Mouse (Mus musculus) heart, postnatal 4 days (tissue): Measurements from ENCODE around the gene Ugt1a10. TPM values are rescaled to one million over a fixed set of nuclear protein-coding genes. Genes with fewer than 3 reads are reported as not detected.
A peak's percentile ranks its signal among the peaks of the same experiment; 100 is the strongest.
"Not testable (repeated sequence)": the region's sequence is repeated elsewhere in the genome, so short reads cannot be mapped to it uniquely, and the experiment has no call there.

Experiments
- DNase-seq: peaks from one replicate; pipeline ENCODE4 v3.0.0; 2021
- total RNA-seq, 2 experiments: library from RNA; stranded (reverse); gene quantifications; 2 replicates each; pipeline ENCODE4 v1.2.3; 2021

Ugt1a10 gene
- total RNA-seq, 2 experiments from 2014 or later: not detected

DNA sequence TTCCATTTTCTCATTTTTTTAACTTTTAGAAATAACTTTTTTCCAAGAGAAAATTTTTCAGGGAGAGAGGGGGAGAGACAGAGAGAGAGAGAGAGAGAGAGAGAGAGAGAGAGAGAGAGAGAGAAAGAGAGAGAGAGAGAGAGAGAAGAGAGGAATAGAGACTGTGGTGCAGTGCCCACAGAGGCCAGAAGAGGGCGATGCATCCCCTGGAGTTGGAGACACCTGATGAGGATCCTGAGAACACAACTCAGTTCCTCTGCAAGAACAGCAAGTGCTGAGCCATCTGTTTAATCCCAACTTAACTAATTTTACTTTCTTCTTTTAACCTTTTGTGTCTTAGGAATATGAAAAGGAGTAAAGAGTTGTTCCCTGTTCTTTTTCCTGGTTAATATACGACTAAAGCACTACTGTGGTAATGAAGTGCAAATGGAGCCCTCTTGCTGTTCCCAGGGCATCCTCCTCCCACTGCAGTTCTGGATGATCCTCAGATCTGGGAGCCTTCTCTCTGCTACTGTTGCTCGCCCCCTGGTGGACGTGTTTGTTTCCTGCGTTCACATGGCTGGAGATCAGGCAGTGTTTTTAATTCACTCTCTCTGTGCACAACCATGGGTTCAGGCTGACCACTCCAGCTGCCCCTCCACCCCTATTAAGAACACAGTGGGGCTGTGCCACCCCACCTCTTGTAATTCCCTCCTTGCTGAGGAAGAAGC lies 88.9 kb downstream of the Ugt1a10 start:
- DNase-seq: peak; percentile 61

DNA sequence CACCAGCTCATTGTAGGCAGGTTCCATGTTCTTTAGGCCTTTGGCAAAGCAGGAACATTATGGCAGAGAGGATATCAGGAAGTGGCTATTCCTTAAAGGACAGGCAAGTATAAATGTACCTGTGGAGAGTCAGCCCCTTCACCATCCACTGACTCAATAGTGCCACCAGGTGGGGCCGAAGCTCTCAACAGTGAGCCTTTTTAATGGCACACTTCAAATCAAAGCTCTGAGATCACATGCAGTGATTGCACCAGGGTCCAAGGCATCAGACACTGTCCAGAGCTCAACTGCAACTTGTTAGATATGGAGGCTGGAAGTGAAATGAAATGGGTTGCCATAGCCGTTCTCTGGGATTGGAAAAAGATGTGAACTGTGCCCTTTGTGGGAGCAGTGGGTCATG lies 90.1 kb downstream of the Ugt1a10 start:
- DNase-seq: not testable (repeated sequence)

DNA sequence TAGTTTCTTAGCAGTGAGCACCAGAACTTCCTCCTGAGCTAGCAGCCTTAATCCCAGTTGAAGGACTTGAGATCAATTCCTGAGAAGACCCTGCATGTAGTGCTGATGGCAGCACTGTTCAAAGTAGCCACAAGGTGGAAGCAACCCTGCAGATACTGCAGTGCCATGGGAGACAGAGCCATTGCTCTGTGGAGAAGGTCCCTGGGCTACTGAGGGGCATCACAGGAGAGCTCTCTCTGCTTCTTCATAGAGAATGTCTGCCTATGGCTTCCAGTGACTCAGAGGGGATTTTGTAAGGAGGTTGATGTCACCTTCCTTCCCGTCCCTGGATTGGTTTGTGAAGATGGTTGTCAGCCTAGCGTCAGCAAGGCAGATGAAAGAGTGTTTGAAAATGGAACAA lies 94.9 kb downstream of the Ugt1a10 start:
- DNase-seq: not testable (repeated sequence)

DNA sequence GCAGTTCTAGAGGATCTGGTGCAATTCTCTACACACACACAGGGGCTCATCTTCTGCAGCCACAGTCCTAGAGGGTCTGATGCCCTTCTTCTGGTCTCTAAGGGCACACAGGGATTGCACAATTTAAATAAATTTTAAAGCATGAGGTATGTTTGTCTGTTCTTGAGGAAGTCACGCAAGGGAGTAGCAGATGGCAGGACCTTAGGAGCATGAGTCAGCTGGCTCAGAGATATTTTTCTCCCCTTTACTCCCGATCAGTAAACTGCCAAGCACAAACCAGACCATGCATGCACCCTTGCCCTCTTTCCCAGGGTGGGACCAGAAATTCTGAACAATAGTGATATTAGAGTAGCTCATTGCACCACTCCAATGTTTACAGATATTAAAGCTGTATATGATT lies 103.2 kb downstream of the Ugt1a10 start:
- DNase-seq: no peak

DNA sequence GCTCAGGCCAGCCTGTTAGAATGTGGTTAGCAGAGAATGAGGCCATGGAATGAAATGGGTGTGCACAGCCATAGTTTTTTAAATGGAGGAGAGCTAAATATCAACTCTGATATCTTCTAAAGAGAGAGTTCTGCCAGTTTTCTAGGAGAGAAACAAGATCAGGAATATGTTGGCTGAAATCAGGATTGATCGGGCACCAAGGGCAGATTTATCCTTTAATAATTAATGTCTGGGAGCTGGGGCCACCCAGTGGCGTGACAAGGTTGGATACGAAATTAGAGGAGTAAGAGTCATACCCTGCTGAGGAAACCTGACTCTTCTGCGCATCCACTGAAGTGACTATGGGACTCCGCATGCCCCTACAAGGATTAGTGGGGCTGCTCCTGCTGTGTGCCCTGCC lies 110.5 kb downstream of the Ugt1a10 start, which contains the start of gene Ugt1a5:
TSS of gene Ugt1a5 (plus strand) at position 302 of the 400 bp plus-strand sequence.
- DNase-seq: no peak

DNA sequence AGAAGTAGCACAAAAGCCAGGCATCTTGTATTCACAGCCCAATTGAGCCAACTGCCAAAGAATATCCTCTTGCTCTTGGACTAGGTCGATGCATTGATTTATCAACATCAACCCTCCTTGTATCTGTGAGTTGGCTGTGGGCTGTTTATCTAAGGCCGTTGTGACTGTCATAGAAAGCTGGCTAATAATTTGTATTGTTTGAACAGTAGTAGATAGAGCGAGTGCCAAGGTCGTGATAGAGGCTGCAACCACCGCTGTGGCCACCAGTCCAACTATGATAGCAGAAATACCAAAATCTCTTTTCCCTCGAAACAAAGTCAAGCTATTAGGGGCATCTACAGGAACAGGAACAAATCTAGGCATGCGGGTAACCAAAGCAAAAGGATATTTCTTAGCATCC lies 117.0 kb downstream of the Ugt1a10 start:
- DNase-seq: not testable (repeated sequence)

DNA sequence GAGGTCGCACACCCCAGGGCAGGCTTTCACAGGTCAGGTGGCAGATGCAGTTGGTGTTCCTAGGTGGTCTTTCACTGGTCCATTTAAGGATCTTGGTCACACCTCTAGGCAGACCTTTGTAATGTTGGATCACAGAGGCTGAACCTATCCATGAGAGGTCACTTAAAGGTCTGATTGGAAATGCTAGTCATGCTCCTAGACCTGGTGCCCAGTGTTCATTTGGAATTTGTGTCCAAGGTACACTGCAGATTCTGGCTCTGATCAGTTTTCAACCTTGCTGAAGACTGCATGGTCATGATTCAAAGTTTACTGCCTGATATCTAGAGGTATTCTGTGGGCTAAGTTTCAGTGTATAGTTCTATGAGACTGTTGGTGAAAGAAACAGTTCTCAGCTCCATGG lies 124.5 kb downstream of the Ugt1a10 start:
- DNase-seq: no peak

DNA sequence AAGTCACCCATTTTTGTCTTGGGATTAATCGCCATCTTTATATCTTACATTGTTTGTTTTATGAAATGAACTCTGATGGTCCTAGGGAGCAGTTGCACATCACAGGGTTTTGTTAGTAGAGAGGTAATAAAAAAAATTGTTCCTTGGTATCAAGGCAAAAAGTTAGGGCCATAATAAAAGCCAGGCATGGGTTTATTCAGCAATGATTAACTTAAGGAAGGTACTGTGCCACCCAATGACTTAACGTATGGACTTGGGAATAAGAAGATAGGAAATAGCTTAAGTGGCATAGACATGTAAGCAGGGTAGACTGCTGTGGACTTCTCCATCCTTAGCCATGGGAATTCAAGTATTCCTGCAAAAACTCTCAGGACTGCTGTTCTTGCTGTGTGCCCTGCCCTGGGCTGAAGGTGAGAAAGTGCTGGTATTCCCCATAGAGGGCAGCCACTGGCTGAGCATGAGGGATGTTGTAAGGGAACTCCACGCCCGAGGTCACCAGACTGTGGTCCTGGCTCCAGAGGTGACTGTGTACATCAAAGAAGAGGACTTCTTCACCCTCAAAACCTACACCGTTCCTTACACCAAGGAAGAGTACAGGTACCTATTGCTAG lies 131.2 kb downstream of the Ugt1a10 start:
- no peak for DNase-seq

DNA sequence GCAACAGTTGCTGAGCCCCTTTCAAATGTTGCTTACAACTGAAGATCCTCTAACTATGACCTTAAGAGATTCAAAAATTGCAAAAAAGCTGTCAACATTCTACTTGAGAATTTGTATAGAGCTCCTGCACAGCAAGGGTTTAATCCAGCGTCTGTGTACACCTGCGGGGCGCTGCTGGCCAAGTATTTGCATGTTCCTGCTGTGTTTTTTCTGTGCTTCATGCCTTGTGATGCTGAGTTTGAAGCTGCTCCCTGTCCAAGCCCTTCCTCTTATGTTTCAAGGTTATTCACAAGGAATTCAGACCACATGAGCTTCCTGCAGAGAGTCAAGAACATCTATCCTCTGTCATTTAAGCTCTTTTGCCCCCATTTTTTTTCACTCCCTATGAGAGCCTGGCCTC lies 136.9 kb downstream of the Ugt1a10 start:
- no peak for DNase-seq

DNA sequence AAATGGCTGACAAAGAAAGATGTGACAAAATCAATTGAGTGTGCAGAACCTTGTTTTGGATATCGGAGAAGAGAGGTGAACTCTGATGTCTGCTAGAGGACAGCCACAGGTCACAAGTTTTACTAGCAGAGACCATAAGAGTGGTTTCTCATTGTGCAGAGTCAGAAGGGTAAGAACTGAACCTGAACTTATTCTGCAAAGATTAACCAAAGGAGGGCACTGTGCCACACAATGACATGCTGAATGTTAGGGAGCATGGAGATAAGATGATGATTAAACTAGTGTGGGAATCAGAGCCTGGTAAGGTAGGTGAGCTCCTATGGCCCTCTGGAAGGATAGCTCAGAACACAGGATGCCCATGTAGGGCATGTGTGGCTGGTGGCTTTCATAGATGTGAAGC lies 140.5 kb downstream of the Ugt1a10 start:
- DNase-seq: no peak

DNA sequence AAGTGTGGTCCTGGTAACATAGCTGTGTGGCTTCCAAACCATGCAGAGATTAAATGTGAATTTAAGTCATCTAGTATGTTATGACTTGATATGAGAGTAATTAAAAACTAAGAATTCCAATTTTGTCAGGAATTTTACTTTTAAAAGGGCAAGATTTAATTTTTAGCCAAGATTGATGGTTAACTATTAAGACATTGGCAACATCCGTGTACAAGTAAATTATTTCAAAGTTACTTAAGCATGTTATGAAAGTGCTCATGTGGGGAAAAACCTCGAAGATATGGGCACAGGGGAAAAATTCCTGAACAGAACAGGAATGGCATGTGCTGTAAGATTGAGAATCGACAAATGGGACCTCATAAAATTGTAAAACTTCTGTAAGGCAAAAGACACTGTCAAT lies 142.3 kb downstream of the Ugt1a10 start:
- no peak for DNase-seq

DNA sequence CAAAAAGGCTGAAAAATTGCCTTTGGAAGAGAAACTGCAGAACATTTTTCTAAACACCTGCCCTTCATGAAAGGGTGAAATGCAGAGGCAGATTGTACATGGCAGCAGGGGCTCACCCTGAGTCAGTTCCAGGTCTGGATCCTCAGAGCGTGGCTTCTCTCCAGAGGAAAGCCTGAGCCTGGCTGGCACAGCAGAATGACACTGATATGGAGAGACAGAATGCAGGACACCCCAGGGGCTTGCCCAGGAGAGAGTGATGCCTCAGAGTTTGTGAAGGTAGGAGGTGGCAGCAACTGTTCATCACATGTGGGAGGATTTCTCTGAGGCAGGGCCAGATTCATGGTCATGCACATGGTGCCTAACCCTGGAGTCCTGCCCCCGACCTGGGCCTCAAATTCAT lies 144.8 kb downstream of the Ugt1a10 start:
- DNase-seq: no peak

DNA sequence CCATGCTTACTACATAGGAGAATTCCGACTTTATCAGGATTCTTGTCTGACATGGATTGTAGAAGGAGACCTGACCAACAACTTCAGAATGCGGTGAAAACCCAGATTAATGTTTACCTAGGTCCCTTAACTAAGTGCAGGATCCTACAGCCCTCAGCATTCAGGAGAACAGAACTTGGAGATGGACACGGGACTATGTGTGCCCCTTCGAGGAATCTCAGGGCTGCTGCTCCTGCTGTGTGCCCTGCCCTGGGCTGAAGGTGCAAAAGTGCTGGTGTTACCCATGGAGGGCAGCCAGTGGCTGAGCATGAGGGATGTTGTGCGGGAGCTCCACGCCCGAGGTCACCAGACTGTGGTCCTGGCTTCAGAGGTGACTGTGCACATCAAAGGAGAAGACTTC lies 145.3 kb downstream of the Ugt1a10 start, which contains the start of gene Ugt1a2:
TSS of gene Ugt1a2 (plus strand) at position 146 of the 400 bp plus-strand sequence.
- DNase-seq: no peak

DNA sequence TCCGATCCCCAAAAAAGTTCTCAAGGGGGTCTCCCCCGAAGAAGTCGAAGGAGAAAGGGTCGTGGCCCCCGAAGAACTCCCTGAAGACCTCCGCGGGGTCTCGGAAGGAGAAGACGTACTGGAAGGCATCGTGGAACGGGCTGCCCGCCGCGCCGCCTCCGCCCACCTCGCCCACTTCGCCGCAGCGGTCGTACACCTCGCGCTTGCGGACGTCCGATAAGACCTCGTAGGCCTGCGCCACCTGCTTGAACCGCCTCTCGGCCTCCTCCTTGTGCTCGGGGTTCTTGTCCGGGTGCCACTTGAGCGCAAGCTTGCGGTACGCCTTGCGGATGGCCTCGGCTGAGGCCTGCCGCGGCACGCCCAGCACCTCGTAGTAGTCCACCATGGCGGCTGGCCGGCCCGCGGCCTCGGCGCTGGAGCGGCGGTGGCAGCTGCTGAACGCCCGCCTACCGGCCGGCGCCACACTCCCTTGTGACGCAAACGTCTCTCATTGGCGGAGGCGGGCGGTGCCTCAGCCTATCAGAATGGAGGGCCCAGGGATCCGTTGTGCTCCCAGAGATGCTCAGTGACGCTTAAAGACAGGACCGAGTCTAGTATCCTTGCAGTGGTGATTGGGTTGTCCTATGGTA lies 150.2 kb downstream of the Ugt1a10 start, which contains the start of gene Dnajb3:
TSS of gene Dnajb3 (minus strand) at position 489 of the 629 bp plus-strand sequence.
- peak; percentile 80 for DNase-seq

DNA sequence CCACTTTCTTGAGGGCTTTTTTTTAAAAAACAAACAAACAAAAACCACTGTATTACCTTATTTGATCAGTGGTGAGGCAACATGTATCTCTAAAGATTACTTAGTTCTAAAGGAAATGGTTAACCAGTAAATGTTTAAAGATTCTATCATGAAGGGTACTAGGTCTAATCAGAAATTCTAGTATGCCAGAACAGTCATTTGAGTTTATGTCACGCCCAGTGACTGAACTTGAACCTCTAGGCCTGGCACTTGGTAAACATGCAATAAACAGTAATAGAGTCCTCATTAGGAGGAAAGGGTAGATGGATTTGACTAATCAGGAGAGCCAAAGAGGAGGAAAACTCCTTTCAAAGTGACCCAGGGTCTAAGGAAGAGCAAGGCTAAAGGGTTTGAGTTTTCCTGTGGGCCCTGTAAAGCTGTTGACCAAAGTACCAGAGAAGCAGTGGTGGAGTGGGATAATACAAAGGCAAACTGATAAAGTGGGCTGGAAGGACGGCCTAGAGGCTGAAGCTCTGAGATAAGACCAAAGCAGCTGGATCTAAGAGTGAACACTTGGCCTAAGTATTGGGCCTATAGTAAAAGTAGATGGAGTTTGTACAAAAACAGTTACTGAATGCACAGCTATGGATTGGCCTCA lies 151.8 kb downstream of the Ugt1a10 start:
- DNase-seq: no peak

DNA sequence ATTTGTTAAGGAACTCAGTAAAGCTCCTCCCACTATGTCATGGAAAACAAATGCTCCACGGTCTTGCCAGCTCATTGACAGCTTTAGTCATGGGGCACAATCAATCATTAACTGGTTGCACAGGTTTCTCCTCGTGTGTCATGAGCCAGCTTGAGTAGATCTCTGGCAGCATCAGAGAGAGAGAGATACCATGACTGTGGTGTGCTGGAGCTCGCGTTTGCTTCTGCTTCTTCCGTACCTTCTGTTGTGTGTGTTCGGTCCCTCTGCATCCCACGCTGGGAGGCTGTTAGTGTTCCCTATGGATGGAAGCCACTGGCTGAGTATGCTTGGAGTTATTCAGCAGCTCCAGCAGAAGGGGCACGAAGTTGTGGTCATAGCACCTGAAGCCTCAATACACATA lies 156.6 kb downstream of the Ugt1a10 start, which contains the start of gene Ugt1a1:
TSS of gene Ugt1a1 (plus strand) at position 148 of the 400 bp plus-strand sequence.
- no peak for DNase-seq

DNA sequence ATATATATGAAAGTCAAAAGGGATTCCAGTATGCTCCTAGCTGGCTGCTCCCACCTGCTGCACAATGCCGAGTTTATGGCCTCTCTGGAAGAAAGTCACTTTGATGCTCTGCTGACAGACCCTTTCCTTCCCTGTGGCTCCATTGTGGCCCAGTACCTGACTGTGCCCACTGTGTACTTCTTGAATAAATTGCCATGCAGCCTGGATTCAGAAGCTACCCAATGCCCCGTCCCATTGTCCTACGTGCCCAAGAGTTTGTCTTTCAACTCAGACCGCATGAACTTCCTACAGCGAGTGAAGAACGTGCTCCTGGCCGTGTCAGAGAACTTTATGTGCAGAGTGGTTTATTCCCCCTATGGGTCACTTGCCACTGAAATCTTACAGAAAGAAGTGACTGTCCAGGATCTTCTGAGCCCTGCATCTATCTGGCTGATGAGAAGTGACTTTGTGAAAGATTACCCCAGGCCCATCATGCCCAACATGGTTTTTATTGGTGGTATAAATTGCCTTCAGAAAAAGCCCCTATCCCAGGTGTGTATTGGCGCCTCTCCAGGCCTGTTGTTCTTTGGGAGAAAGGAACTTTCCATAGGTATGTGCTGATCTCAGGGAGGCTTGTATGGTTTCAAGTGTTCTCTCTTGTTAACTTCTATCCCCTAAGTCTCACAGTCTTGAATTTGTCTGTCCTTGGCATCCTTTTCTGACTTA lies 157.3 kb downstream of the Ugt1a10 start:
- DNase-seq: no peak

DNA sequence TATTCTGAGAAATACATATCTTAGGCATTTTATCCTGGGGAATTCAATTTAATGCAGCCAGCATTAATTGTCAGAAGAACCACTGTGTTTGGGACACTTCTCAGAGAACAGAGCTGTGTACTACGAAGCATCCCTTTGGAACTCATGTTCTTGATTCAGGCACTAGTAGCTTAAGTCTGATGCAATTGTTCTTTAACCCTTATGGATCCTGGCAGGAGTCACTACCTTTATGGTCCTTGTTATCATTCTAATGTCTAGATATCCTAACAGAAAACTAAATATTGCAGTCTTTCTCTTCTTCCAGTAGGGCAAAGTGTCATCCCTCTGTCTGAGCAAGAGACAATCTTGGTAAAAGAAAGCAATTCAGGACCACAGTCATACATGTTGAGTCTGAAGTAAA lies 157.9 kb downstream of the Ugt1a10 start:
- DNase-seq: no peak

DNA sequence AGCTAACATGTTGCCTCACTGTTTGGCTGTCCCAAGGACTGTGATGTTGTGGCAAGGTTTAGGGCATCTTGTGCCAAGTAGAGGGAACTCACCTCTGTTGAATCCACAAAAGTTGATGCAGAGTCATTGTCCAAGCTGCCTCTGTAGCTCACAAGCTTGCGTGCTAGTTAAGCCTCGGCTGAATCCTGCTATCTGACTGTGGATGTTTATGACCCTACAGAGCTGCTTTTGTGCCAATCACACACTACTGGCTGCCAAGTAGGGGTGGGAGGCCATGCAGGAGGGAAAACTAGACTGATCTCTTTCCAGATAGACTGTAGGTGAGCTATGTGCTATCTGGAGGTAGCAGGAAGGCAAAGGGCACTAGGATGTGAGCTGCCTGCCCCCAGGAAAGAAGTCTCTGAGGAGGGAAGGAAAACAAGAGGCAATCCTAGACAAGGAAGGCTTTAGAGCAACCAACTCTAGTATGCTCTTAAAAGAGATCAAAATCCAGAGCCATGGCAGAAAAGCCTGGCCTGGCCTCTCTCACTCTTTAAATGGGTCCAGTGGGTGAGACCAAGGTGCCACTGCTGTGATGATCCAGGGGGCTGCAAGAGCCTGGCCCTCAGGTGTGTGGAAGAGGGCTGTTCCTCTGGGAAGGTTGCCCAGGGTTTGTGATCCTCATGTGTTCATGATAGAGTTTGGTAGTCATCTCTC lies 158.7 kb downstream of the Ugt1a10 start:
- DNase-seq: peak; percentile 15

DNA sequence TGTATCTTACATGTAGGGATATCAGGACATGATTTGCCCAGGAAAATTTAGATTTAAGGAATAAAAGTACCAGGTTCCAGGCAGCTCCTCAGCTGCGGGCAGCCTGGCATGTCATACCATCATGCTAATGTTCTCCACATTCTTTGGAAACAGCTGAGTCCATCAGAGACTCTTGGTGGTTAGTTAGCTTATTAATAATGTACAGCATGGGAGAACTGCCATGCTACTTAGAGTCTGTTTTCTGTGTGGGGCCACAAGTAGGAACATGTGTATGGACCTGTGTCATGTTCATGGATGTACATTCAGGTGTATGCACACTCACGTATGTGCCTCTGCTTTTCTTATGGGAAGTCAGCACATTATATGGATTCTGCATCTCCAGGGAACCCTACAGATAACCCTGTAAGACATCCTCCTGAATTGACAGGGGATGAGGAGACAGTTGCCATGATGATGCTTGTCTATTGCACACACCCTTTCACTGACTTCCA lies 159.3 kb downstream of the Ugt1a10 start:
- peak; percentile 4 for DNase-seq
